Mouse (Mus musculus): Measurements from ENCODE around the gene Scrn2.

Gene Scrn2

GRCm38 (mm10) chr11:97029686-97030417 is at the start of gene Scrn2:
Gene Scrn2, plus strand, starts transcription at chr11:97029938.
- DNase-seq = peak; percentile 92

- no peak for DNase-seq
Observed at GRCm38 (mm10) chr11:96980021-96980420, 49.7 kb upstream of the Scrn2 start.

- no peak for DNase-seq
Observed at GRCm38 (mm10) chr11:96981461-96981860, 48.3 kb upstream of the Scrn2 start.

GRCm38 (mm10) chr11:96982355-96982754 is 47.4 kb upstream of the Scrn2 start:
- DNase-seq = peak; percentile 89 to 91

GRCm38 (mm10) chr11:96982859-96983258 is 46.9 kb upstream of the Scrn2 start, which contains the start of gene Sp2:
Gene Sp2, minus strand, starts transcription at chr11:96982959.
- no peak for DNase-seq

GRCm38 (mm10) chr11:96984903-96985302 is 44.8 kb upstream of the Scrn2 start:
- DNase-seq = no peak

- no peak for DNase-seq
Observed at GRCm38 (mm10) chr11:96986463-96986862, 43.3 kb upstream of the Scrn2 start.

- peak; percentile 43 to 58 for DNase-seq
Observed at GRCm38 (mm10) chr11:96987873-96988655, 41.7 kb upstream of the Scrn2 start.

GRCm38 (mm10) chr11:96991501-96991900 is 38.2 kb upstream of the Scrn2 start:
- no peak for DNase-seq

- DNase-seq = peak in 1 of 2 experiments; percentile 44
Observed at GRCm38 (mm10) chr11:96992722-96993311, 36.9 kb upstream of the Scrn2 start.

GRCm38 (mm10) chr11:96995031-96995430 is 34.7 kb upstream of the Scrn2 start:
- peak in 1 of 2 experiments; percentile 30 for DNase-seq

GRCm38 (mm10) chr11:96995836-96996772 is 33.6 kb upstream of the Scrn2 start:
- no peak for DNase-seq

- DNase-seq = no peak
Observed at GRCm38 (mm10) chr11:96996773-96997379, 32.9 kb upstream of the Scrn2 start.

- DNase-seq = peak; percentile 73 to 83
Observed at GRCm38 (mm10) chr11:96997380-96997956, 32.3 kb upstream of the Scrn2 start.

- DNase-seq = no peak
Observed at GRCm38 (mm10) chr11:97003170-97003569, 26.6 kb upstream of the Scrn2 start.

- DNase-seq = no peak
Observed at GRCm38 (mm10) chr11:97007093-97007794, 22.5 kb upstream of the Scrn2 start.

GRCm38 (mm10) chr11:97009198-97009790 is 20.4 kb upstream of the Scrn2 start:
- DNase-seq = no peak

GRCm38 (mm10) chr11:97013121-97013670 is 16.5 kb upstream of the Scrn2 start, which contains the start of gene Sp6:
Gene Sp6, plus strand, starts transcription at chr11:97013394.
- peak in 1 of 2 experiments; percentile 27 for DNase-seq

- DNase-seq = peak; percentile 27 to 41
Observed at GRCm38 (mm10) chr11:97017696-97018582, 11.8 kb upstream of the Scrn2 start.

Measured in kidney, postnatal 4 days (tissue).